ENCODE assay signal across 8 mouse cellular contexts in genomic region chr2:167505127-167505526, GRCm38 (mm10). TPM values are rescaled to one million over a fixed set of nuclear protein-coding genes. Genes with fewer than 3 reads are reported as not detected.
A peak's percentile ranks its signal among the peaks of the same experiment; 100 is the strongest.
DNase-seq lines count a peak whose midpoint lies in the region; ATAC-seq lines count a peak whose summit lies in the region.

No protein-coding gene starts in this region.

- peak; percentile 7 for DNase-seq in cerebellum, adult 11 months
- no peak for DNase-seq in cerebellum, postnatal 14 days
- DNase-seq in right cerebral cortex, postnatal 14 days, result no peak
- DNase-seq in right cerebral cortex, postnatal 10 days (ENCODE audit: low spot score in 2 of 2), result no peak

- no peaks in the 10 kb centered on the region for H3K9me3 ChIP-seq in forebrain, embryonic 16.5 days (ENCODE audit: control insufficient read depth, low read length)
- H3K9me3 ChIP-seq in liver, embryonic 16.5 days (replicated peaks; ENCODE audit: control insufficient read depth, low read length), result no peaks in the 10 kb centered on the region
- H3K9me3 ChIP-seq in neural tube, embryonic 13.5 days, result no peaks in the 10 kb centered on the region

- no peak overlapping the region for H3K9ac ChIP-seq in forebrain, embryonic 16.5 days (replicated peaks; ENCODE audit: low read depth, low read length)
- no peak overlapping the region; the same call in 1 of the 2 replicates for H3K9ac ChIP-seq in liver, embryonic 16.5 days (ENCODE audit: low read depth, low read length)
- H3K9ac ChIP-seq in neural tube, embryonic 13.5 days, result peak overlapping the region; percentile 92

- 87% methylated on average over 3 of the region's 3 CpGs for WGBS in forebrain, embryonic 16.5 days
- WGBS in liver, embryonic 16.5 days (ENCODE audit: insufficient replicate concordance), result 36% methylated on average over 3 of the region's 3 CpGs
- WGBS in neural tube, embryonic 13.5 days, result 85% methylated on average over 3 of the region's 3 CpGs

- no peak overlapping the region for H3K27ac ChIP-seq in forebrain, embryonic 16.5 days (ENCODE audit: low read length)
- H3K27ac ChIP-seq in liver, embryonic 16.5 days (ENCODE audit: low read length), result peak overlapping the region; percentile 14
- H3K27ac ChIP-seq in neural tube, embryonic 13.5 days (replicated peaks), result no peak overlapping the region

- ATAC-seq in CD4-positive, CD25-positive, alpha-beta regulatory T cell, adult 4 months, result peak; percentile 76
- ATAC-seq in forebrain, embryonic 16.5 days, result no peak
- peak; percentile 4; the same call in 1 of the 2 replicates for ATAC-seq in liver, embryonic 16.5 days (ENCODE audit: low read depth)
- ATAC-seq in neural tube, embryonic 13.5 days (ENCODE audit: low read depth), result no peak

- H3K4me3 ChIP-seq in forebrain, embryonic 16.5 days (replicated peaks; ENCODE audit: low read length), result no peak overlapping the region
- H3K4me3 ChIP-seq in liver, embryonic 16.5 days (ENCODE audit: low read depth, low read length), result peak overlapping the region; percentile 14; the same call in 1 of the 2 replicates
- H3K4me3 ChIP-seq in neural tube, embryonic 13.5 days, result peak overlapping the region; percentile 93

- H3K4me1 ChIP-seq in forebrain, embryonic 16.5 days (replicated peaks; ENCODE audit: control insufficient read depth, insufficient read depth, low read length), result peaks cover 26% of the 10 kb centered on the region
- H3K4me1 ChIP-seq in liver, embryonic 16.5 days (ENCODE audit: control insufficient read depth, low read depth, low read length), result peaks cover 32% of the 10 kb centered on the region
- peaks cover 40% of the 10 kb centered on the region for H3K4me1 ChIP-seq in neural tube, embryonic 13.5 days (replicated peaks)

- H3K4me2 ChIP-seq in forebrain, embryonic 16.5 days (ENCODE audit: low read length), result peak overlapping the region; percentile 73; the same call in 1 of the 2 replicates
- H3K4me2 ChIP-seq in liver, embryonic 16.5 days (ENCODE audit: low read depth, low read length), result peak overlapping the region; percentile 67
- peak overlapping the region; percentile 95 for H3K4me2 ChIP-seq in neural tube, embryonic 13.5 days

- H3K27me3 ChIP-seq in forebrain, embryonic 16.5 days (replicated peaks; ENCODE audit: control insufficient read depth, insufficient read depth, low read length), result no peaks in the 10 kb centered on the region
- H3K27me3 ChIP-seq in liver, embryonic 16.5 days (ENCODE audit: control insufficient read depth, insufficient read depth, low read depth, low read length), result no peaks in the 10 kb centered on the region
- H3K27me3 ChIP-seq in neural tube, embryonic 13.5 days, result no peaks in the 10 kb centered on the region

- H3K36me3 ChIP-seq in forebrain, embryonic 16.5 days (ENCODE audit: control insufficient read depth, insufficient read depth), result no peaks in the 10 kb centered on the region; the same call in 1 of the 2 replicates
- H3K36me3 ChIP-seq in liver, embryonic 16.5 days (ENCODE audit: control insufficient read depth, insufficient read depth), result peaks cover 8% of the 10 kb centered on the region
- H3K36me3 ChIP-seq in neural tube, embryonic 13.5 days, result peaks cover 39% of the 10 kb centered on the region

RNA-seq across cellular contexts. Expression of gene Spata2, which starts 12.4 kb away (rescaled TPM):
- polyA plus RNA-seq in CD4-positive, CD25-positive, alpha-beta regulatory T cell, adult 4 months (2017; shearing (Covaris generic)), result 10 to 100 TPM; 10.5 to 20.9 TPM
- polyA plus RNA-seq in forebrain, embryonic 16.5 days (2015; fragmentation: Nextera tagmentation; extraction: Ambion mirVana), result 34.8 and 37.6 TPM in 2 replicates
- 6.7 and 8.3 TPM in 2 replicates for polyA plus RNA-seq in liver, embryonic 16.5 days (2015; fragmentation: Nextera tagmentation; extraction: Ambion mirVana)
- 24.1 and 26.9 TPM in 2 replicates for polyA plus RNA-seq in neural tube, embryonic 13.5 days (2015; fragmentation: Nextera tagmentation; extraction: Ambion mirVana)

RNA-seq across cellular contexts. Expression of gene Rnf114, which starts 12.7 kb away (rescaled TPM):
- 100 to 1,000 TPM; 187 to 302 TPM for polyA plus RNA-seq in CD4-positive, CD25-positive, alpha-beta regulatory T cell, adult 4 months (2017; shearing (Covaris generic))
- polyA plus RNA-seq in forebrain, embryonic 16.5 days (2015; fragmentation: Nextera tagmentation; extraction: Ambion mirVana), result 133 and 140 TPM in 2 replicates
- polyA plus RNA-seq in liver, embryonic 16.5 days (2015; fragmentation: Nextera tagmentation; extraction: Ambion mirVana), result 35.6 and 36.7 TPM in 2 replicates
- polyA plus RNA-seq in neural tube, embryonic 13.5 days (2015; fragmentation: Nextera tagmentation; extraction: Ambion mirVana), result 128 TPM in 2 replicates

RNA-seq across cellular contexts. Expression of gene Snai1, which starts 32.9 kb away (rescaled TPM):
- under 1 TPM in 1 of 2 experiments, not detected in 1; 0.27 TPM for polyA plus RNA-seq in CD4-positive, CD25-positive, alpha-beta regulatory T cell, adult 4 months (2017; shearing (Covaris generic))
- polyA plus RNA-seq in forebrain, embryonic 16.5 days (2015; fragmentation: Nextera tagmentation; extraction: Ambion mirVana), result 4.3 and 4.4 TPM in 2 replicates
- 1.5 TPM in 2 replicates for polyA plus RNA-seq in liver, embryonic 16.5 days (2015; fragmentation: Nextera tagmentation; extraction: Ambion mirVana)
- polyA plus RNA-seq in neural tube, embryonic 13.5 days (2015; fragmentation: Nextera tagmentation; extraction: Ambion mirVana), result 9.8 and 13.0 TPM in 2 replicates

Comparison
In these comparisons a context has a peak if more than half of its experiments do, and no peak if none do; other contexts are left out.
1. ATAC-seq: peak in CD4-positive, CD25-positive, alpha-beta regulatory T cell, adult 4 months (single experiment) and liver, embryonic 16.5 days (single experiment); none in forebrain, embryonic 16.5 days (single experiment) and neural tube, embryonic 13.5 days (single experiment).
2. Peak in every context shown above with its lines, with median percentiles within 50 percentile points of each other: H3K4me2 ChIP-seq.